Mouse (Mus musculus) urinary bladder, postnatal 36 days (tissue): ENCODE measurements around the gene Gcsam.

Experiments used
- DNase-seq, 2 experiments: peaks; one replicate each; pipeline ENCODE4 v3.0.0; 2022; ENCODE audit warnings: low spot score in 2 of 2, mixed read lengths in 1 of 2

Gene Gcsam

GRCm38 (mm10) chr16:45610267-45610666 is at the start of gene Gcsam:
Gcsam (plus strand) TSS chr16:45610380.
- no peak for DNase-seq

GRCm38 (mm10) chr16:45561747-45562146 is 48.4 kb upstream of the Gcsam start:
- no peak for DNase-seq

DNA sequence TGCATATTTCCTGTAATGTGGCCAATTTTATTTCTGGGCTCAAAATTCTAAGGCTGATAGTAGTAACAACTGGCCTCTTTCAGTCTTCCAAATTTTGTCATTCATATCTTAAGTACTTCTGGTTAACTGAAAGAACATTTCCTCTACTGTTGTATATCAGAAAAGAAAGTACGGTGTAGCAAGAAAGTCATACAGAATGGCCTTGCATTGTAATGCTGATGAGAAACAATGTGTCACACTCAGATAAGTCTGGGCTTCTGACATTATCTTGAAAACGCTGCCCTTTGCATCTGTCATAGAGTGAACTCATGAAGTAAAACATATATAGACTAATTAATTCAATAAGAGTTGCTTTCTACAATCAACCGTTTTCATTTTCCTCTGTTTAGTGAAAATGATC is 37.9 kb upstream of the Gcsam start:
- DNase-seq = no peak

GRCm38 (mm10) chr16:45579883-45580282 is 30.3 kb upstream of the Gcsam start:
- DNase-seq = no peak

- peak in 1 of 2 experiments; percentile 2 for DNase-seq
Observed at GRCm38 (mm10) chr16:45582512-45582911, 27.7 kb upstream of the Gcsam start.

DNA sequence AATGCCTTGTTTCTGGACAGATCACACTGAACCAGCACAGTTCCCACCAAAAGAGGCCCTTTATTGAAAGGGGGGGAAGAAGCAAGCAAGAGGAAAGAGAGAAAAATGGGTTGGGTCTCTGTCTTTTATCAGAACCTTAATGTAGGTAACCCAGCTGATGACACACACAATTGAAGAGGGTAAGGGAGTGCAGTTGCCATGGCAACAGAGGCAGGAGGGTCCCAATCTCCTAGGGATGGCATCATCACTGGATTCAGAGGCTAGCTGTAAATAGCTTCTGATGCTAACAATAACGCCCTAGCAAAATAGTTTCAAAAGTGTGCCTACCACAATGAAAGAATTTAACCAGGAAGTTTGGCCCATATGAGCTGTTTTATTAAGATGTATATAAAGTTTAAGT is 16.5 kb upstream of the Gcsam start:
- no peak for DNase-seq

DNA sequence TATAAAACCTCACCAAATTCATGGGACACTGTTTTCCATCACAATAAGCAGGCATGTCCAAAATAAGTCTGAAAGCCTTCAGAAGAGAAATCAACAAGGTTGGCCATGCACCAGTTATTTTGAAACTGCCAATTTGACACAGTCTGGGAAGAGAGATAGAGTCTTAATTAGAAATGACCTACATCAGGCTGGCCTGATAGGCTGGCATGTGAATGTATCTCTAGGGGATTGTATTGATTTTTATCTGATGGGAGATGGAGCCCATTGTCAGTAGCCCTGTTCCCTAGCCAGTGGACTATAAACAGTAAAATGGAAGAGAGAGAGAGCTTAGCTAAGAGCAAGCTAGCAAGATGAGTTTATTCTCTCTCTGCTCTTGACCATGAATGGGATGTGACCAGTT is 14.7 kb upstream of the Gcsam start:
- DNase-seq = no peak

- DNase-seq = no peak
Observed at GRCm38 (mm10) chr16:45608481-45608954, 1.7 kb upstream of the Gcsam start.

GRCm38 (mm10) chr16:45609300-45609699 is 880 bp upstream of the Gcsam start:
- DNase-seq = no peak

GRCm38 (mm10) chr16:45613247-45613646 is 3.1 kb downstream of the Gcsam start:
- no peak for DNase-seq

GRCm38 (mm10) chr16:45615944-45616343 is 5.8 kb downstream of the Gcsam start:
- DNase-seq = no peak

DNA sequence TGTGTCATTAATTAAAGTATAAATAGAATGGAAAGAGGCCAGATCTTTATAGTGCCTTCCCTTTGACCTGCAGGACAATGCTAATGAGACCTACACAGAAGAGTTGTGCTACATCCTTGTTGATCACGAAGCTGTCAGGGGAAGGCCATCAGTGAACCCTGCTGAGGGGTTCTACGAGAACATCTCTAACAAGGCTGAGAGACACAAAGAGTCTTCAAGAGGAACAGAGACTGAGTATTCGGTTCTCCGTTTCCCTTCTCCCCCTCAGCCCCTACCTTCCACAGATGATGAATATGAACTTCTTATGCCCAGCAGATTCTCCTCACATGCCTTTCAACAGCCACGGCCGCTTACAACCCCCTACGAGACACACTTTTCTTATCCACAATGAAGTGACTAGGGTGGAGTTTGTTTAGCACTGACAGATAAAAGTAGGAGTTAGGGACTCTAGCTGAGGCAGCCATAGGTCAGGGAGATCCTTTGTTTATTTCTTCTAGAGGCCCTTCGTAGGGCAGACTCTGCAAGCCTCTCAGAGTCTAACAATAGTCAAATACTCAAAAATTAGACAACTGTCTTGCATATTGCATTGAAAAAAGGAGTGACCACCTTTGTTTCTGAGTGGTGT is 9.7 kb downstream of the Gcsam start:
- no peak for DNase-seq

DNA sequence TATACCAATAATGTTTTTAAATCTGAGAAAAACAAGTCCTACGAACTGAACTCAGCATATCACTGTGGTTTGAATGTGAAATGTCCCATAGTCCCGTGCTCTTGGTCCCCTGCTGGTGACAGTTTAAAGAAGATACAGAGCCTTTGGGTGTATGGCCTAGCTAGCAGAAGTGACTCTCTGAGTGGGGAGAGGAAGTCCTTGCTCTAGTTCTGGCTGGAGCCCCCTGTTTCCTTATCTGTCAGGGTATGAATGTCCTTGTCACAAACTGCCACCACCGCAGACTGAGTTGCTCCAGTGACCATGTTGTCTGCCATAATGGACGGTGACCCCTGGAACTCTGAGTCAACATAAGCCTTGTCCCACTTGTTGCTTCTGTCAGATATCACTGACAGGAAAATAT is 13.1 kb downstream of the Gcsam start:
- DNase-seq = no peak

DNA sequence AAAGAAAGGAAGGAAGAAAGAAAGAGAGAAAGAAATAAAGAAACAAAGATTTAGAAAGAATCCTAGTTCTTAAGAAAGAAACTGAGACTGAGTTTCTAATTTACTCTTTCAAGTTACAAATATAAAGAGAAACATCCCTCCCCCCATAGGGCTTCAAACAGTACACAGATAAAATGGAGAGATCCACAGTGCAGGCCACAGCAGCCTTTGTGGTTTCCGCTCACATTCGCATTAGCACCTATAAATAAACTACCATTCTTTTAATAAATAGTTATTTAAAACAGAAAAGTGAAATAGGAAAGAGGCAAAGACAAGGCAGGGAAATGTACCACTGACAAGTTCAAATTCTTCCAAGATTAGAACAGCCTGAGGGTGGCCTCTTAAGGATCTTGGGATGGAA is 14.6 kb downstream of the Gcsam start:
- DNase-seq = no peak

GRCm38 (mm10) chr16:45625342-45625741 is 15.2 kb downstream of the Gcsam start:
- DNase-seq = no peak

DNA sequence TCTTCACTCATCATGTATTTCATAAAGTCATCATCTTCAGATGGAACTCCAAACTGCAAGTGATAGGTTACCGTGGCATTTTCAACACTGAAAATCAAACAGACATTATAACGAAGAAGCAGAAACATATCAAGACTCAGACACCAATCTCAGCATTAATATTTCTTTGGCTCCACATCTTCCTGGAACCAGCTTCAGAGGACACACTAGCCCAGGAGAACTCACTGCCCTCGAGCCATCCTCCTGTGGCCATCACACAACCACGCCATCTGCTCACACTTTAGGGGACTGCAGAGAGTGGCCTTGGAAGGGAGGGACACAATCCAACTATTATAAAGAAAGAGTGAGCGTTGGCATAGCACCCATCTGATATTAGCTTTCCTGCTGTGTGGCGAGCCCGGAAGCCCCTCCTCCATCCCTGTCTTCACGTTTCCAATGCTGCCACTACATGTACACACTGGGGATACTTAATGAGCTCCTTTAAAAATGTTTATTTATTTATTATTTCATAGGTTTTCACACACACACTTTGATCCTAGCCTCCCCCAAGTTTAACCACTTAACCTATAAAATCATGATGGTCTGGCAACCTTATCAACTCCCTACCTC is 19.4 kb downstream of the Gcsam start:
- DNase-seq = no peak

- peak; percentile 45 to 54 for DNase-seq
Observed at GRCm38 (mm10) chr16:45630347-45630960, 20.3 kb downstream of the Gcsam start.

- no peak for DNase-seq
Observed at GRCm38 (mm10) chr16:45632420-45632819, 22.2 kb downstream of the Gcsam start.

GRCm38 (mm10) chr16:45635826-45636225 is 25.6 kb downstream of the Gcsam start:
- no peak for DNase-seq

- no peak for DNase-seq
Observed at GRCm38 (mm10) chr16:45640070-45640762, 30.0 kb downstream of the Gcsam start.

DNA sequence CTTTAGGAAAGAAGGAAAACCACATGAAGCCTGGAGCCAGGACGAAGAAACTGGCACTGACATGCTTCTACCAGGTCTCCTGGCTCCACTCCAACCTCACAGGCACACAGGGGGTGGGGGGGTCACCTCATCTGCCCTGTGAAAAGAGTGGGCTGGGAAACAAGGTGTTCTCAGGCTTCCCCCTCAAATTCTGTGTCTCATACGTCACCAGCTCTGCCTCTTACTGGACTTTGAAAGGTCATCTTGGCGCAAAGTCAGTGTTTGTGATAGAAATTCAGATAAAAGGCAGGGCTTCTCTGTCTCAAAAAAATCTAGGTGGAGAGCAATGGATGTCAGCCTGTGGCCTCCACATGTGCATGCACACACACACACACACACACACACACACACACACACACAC is 31.1 kb downstream of the Gcsam start:
- no peak for DNase-seq

DNA sequence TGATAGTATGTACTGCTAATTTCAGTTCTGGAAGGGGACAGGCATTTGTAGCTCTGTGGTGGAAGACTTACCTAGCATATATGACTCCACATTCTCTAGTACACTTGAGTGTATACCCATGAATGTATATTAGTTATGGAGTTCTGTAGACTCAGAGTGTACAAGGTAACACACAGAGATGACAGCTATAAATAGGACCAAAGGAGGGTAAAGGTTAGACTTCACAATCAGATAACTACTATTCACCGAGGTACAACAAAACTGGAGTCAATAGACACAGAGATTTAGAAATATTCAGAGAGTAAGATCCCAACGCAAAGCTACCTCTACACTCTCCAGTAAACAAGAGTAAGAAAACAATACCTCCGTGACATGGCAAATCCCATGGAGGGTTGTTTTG is 33.8 kb downstream of the Gcsam start:
- DNase-seq = no peak

GRCm38 (mm10) chr16:45644380-45644779 is 34.2 kb downstream of the Gcsam start:
- DNase-seq = no peak
